Mouse (Mus musculus) T-helper 17 cell (primary cell): ENCODE measurements around the gene Ssh2.

ENCODE experiments used
- in situ Hi-C, 2 experiments: fragments of 300-600 bp; cut with MboI, MseI; formaldehyde crosslinking; loops; 1 replicate in 1 of 2; 2 replicates in 1 of 2; pipeline ENCODE4 v1.15.1; 2025; ENCODE audit warnings: high pct_unique_total_duplicates in 2 of 2

The Ssh2 gene

DNA sequence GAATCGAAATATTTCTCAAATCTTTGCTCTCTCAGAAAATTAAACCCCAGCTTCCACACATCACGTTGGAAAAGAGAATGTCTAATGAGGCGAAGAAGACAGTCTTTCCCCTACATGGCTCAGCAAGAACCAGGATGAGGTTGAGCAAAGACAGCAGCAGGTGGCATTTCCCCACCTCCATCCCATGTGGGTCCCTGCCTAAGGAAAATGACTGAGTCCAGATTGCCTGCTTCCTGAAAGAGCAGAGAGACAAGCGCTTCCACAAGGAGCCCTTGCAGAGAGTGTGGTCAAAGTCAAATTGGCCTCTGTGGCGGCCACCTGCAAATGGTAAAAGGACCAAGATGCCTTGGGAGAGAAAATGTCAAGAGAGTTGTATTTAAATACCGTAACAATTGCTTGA lies 274.4 kb downstream of the Ssh2 start:
- in situ Hi-C loops = loop anchor here in 1 of 2 experiments (5.0 to 10.0 kb wide), 2 partner anchors 117 to 1044 kb away; partner anchors contain the start of genes Ift20, Taok1 and Tnfaip1

DNA sequence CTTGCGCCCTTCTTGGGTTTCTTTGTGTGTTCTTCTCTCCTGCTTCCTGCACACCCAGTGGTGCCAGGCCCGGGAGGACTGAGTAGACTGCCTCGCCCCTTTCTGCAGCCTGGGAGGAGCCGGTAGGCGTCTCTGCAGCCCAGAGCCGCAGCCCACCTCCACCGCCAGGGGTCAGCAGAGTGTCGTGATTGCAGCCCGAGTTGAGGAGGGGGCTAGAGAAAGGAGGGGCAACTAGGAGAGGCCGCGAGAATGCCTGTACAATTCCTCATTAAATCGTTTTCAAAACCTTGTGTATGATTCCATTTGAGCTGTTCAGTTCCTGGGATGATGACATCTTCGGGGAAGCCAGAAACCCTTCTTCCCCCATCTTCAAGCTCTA lies 275.0 kb downstream of the Ssh2 start:
- in situ Hi-C loops = loop anchor here in 1 of 2 experiments (5.0 to 10.0 kb wide), 2 partner anchors 116 to 1044 kb away; partner anchors contain the start of genes Ift20, Taok1 and Tnfaip1

DNA sequence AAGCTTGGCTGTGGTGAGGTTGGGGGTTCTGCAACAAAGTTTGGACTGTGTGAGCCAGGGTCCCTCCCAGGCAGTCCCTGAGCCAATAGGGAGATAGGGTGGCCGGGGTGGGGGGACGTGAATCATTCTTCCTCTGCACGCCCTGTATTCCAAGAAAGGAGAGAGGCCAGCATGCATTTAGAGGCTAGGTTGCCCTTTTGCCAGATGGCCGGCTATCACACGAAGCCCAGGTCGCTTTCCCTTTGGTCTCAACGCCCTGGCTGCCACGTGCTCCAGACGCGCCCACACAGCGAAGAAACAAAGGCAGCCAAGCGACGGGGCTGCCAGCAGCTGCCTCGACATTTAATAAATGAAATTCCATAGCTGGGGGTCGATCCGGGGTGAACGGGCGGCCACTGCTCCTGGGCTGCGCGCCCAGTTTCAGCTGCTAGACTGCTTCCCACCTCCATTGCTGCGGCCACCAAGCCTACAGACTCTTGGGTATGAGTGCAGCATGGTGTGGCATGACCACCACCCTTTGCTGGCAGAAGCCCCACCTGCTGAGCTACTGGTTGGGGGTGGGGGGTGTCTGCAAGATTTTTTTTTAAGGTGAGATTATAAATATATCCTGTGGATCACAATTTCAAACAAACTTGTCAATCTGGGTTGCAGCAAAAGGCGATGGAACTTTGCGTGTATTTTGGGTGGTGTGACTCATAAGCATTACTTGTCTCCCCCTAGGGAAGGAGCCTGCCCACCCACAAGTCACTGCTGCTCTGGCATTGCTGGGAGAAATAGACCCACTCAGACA lies 275.6 kb downstream of the Ssh2 start:
- in situ Hi-C loops = loop anchor here in 1 of 2 experiments (5.0 to 10.0 kb wide), 2 partner anchors 116 to 1043 kb away; partner anchors contain the start of genes Ift20, Taok1 and Tnfaip1

DNA sequence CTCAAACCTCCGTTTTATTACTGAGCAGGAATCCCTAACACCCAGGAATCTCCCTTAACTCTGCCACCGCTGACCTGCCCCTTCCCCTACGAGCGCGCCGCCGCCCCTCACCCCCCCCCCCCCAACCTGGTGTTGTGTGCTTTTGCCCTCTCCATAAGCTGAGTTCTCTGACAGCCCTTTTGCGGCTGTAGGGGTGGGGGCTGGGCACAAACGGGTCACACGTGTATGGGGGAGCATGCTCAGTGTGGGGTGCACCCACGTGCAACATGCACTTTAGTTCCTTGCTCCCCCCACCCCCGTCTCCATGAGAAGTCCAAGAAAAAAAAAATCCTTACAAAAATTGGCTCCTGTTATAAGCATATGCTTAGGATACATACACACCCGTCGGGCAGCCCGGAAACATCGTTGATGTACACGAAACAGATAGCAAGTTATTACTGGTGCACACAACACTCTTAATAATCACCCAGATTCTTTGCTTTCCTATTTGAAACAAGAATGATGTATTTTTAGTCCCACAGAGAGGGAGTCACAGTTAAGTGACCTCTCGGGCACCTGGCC lies 276.3 kb downstream of the Ssh2 start:
- in situ Hi-C loops = loop anchor here in 1 of 2 experiments (5.0 to 10.0 kb wide), 2 partner anchors 115 to 1042 kb away; partner anchors contain the start of genes Ift20, Taok1 and Tnfaip1

DNA sequence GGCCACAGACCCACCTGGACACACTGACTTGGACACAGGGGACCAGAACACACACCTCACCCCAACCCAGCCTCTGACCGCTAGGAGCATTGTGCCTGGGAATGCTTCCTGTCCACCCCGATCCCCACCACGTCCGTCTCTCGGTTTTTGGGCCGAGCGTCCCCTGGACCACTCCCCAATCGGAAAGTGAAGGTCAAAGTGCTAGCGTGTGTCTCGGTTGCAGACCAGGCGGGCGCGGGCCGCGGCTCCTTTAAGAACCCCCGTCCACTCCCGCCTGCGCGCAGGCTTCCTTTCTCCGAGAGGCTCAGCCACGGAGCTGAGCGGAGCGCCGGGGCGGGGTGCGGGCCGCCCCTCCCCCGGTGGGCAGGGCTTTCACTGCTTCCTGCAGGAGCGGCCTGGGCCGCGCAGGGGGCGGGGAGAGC lies 276.8 kb downstream of the Ssh2 start:
- in situ Hi-C loops = loop anchor here in 1 of 2 experiments (5.0 to 10.0 kb wide), 2 partner anchors 114 to 1042 kb away; partner anchors contain the start of genes Ift20, Taok1 and Tnfaip1

DNA sequence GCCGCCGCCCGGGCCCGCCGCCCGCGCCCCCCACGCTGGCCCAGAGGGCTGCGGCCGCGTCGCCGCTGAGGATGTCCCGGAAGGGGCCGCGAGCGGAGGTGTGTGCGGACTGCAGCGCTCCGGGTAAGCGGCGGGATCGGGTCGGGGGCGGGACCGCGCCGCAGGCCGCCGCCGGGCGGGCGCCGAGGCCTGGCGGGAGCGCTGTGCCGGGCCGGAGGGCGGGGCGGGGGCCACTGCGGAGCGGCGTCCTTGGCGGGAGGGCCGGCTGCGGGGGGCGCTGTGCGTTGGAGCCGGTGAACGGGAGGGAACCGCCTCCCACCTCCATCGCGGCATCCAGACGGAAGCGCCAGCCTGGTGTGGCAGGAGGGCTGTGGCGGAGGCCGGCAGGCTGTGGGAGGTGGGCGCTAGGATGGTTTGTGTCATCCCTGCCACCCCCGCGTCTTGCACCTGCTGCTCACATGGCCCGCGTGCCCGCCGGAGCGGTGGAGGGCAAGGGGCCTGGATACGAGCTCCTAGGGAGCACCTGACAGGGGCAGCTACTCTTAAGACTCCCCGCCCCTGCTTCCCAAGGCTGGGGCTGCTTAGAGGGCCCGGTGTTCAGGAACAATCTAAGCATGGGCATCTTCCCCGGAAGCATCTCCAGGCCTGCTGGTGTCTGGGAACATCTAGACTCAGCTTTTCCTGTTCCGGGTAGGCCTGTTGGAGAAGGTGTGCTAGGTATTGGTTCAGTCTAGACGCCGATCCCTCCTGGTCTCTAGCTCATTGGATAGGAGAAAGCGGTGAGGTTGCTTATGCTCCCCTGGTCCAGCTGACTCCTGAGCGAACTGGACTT lies 277.6 kb downstream of the Ssh2 start, which contains the start of gene Git1:
Gene Git1, plus strand, starts transcription at position 51 of the 832 bp plus-strand sequence.
- in situ Hi-C loops = loop anchor here in 1 of 2 experiments (5.0 to 10.0 kb wide), 2 partner anchors 114 to 1041 kb away; partner anchors contain the start of genes Ift20, Taok1 and Tnfaip1

DNA sequence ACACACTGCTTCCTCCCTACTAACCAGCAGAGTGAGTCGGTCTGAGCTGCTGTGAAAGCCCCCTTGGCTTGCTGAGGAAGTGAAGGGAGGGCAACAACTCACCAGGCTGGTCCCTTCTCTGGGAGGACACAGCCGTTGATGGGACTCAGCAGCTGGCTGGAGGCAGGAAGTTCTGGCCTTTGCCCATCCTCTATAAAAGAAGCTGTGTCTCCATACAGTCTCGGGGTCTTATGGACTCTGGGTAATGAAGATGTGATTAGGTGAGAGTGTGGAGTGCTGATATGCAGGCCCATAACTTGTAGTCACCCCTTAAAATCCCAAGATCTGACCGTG lies 278.2 kb downstream of the Ssh2 start:
- in situ Hi-C loops = loop anchor here in 1 of 2 experiments (5.0 to 10.0 kb wide), 2 partner anchors 113 to 1040 kb away; partner anchors contain the start of genes Ift20, Taok1 and Tnfaip1

DNA sequence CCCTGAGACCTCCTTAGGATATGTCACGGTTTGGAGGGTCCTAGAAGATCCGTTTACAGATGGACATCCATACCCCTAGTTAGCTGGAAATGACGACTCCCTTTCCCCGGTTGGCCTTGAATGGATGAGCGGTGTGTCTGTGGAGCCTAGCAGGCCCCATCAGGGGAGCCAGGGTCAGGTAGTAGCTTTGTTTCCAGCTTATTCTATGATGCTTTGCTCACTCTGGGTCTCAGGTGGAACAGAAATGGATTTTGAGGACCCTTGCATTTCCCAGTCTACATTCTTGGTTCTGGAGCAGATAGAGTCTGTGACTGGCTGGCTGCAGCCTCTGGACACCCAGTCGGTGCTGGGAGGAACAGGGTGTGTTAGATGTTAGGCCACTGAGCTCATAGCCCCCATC lies 278.7 kb downstream of the Ssh2 start:
- in situ Hi-C loops = loop anchor here in 1 of 2 experiments (5.0 to 10.0 kb wide), 2 partner anchors 113 to 1040 kb away; partner anchors contain the start of genes Ift20, Taok1 and Tnfaip1

DNA sequence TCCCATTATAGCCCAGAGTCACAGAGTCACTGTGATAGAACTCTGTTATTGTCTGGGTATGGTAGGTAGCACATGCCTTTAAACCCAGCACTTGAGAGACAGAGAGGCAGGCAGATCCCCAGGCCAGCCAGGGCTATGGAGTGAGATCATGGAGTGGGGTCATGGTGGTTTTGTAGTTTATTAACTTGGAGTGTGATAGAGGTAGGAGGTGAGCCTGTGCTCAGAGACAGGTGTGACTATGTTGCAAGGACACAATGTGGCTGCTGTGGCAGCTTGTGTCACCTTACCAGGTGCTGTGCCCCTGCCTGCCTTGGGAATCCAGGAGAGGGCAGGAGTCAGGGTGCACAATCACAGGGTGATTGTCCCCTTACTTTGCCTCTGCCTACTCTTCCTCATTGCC lies 279.4 kb downstream of the Ssh2 start:
- in situ Hi-C loops = loop anchor here in 1 of 2 experiments (10.0 kb wide), 1 partner anchor 1039 kb away; the partner anchor contains the start of genes Ift20 and Tnfaip1

DNA sequence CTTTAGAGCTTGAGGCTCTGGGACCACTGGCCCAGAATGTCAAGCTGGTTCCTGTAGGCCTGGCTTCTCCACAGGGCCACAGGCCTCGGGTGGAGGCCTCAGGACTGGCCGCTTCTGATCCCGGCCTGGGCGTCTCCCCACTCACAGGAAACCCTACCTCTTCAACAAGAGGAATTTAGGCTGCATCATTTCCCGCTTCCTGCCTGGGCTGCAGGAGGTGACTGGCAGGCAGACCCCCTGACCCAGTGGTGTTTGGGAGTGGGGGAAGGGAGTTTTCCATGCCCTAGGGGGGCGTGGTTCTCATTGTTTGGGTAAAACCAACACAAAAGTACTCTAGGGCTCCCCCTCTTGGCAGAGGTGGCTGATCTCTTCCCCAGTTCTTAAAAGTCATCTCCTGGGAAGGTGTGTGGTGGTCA lies 281.3 kb downstream of the Ssh2 start:
- in situ Hi-C loops = loop anchor here in 1 of 2 experiments (10.0 kb wide), 1 partner anchor 1037 kb away; the partner anchor contains the start of genes Ift20 and Tnfaip1

DNA sequence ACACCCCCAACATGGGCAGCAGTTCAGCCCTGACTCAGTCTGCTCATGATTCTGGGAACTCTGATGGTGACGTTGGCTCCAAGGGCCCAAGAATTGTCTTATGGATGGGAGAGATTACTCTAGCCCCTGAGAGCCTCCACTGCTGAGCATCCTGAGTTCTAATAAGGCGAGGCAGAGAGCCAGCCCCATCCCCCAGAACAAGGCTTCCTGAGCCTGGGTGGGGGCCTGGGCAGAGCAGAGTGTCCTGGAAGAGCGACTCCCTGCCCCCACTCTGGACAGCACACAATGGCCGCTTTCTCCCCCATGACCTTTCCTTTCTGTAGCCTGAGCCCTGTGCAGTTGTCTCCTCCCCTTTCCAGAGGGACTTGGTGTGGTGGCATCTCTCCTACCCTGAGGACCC lies 281.8 kb downstream of the Ssh2 start:
- in situ Hi-C loops = loop anchor here in 1 of 2 experiments (10.0 kb wide), 1 partner anchor 1037 kb away; the partner anchor contains the start of genes Ift20 and Tnfaip1

DNA sequence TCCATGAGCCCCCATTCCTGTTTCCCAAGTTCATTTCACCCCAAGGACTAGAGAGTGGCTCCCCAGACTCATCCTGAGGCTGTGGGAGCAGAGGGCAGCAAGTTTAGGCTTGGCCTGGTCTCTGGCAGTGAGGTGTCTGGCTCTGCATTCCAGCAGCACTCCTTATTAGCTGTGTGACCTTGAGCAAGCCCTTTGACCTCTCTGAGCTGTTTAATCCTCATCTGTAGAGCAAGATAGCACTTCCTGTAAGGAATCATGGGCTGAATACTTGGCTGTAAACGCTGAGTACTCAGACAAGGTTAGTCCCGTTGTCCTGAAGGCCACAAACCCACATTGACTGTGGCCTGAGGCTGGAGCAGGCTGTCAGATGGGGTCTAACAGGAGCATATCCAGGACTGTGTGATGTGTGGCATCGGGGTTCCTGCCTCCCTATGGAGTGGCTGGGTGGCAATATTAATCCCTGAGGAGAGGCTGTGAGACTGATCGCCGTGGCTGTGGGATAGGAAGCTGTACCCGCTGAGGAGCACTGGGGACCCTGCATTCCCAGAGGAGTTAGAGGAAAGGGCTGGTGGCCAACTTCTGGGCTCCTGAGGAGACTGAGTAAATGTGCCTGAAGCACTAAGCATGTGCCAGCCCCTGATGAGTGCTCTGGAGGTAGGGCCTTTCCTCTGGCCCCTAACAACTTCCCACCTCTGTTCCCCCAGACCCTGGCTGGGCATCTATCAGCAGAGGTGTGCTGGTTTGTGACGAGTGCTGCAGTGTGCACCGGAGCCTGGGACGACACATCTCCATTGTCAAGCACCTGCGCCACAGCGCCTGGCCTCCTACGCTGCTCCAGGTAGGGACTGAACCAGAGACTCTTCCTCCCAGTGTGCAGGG lies 282.4 kb downstream of the Ssh2 start:
- in situ Hi-C loops = loop anchor here in 1 of 2 experiments (10.0 kb wide), 1 partner anchor 1036 kb away; the partner anchor contains the start of genes Ift20 and Tnfaip1

DNA sequence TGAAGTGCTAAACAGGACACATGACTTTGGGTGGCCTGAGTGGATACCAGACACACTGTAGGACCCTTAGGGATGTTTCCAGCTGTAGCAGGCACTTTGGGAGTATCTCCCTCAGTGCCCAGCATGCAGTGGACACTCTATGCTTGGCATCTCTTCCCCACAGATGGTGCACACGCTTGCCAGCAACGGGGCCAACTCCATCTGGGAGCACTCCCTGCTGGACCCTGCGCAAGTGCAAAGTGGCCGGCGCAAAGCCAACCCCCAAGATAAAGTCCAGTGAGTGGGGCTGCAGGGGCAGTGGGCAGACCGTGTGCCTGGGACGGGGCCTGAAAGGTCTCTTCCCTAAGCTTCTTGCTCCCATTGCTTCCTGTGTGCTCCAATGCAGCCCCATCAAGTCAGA lies 283.3 kb downstream of the Ssh2 start:
- in situ Hi-C loops = loop anchor here in 1 of 2 experiments (10.0 kb wide), 1 partner anchor 1035 kb away; the partner anchor contains the start of genes Ift20 and Tnfaip1

DNA sequence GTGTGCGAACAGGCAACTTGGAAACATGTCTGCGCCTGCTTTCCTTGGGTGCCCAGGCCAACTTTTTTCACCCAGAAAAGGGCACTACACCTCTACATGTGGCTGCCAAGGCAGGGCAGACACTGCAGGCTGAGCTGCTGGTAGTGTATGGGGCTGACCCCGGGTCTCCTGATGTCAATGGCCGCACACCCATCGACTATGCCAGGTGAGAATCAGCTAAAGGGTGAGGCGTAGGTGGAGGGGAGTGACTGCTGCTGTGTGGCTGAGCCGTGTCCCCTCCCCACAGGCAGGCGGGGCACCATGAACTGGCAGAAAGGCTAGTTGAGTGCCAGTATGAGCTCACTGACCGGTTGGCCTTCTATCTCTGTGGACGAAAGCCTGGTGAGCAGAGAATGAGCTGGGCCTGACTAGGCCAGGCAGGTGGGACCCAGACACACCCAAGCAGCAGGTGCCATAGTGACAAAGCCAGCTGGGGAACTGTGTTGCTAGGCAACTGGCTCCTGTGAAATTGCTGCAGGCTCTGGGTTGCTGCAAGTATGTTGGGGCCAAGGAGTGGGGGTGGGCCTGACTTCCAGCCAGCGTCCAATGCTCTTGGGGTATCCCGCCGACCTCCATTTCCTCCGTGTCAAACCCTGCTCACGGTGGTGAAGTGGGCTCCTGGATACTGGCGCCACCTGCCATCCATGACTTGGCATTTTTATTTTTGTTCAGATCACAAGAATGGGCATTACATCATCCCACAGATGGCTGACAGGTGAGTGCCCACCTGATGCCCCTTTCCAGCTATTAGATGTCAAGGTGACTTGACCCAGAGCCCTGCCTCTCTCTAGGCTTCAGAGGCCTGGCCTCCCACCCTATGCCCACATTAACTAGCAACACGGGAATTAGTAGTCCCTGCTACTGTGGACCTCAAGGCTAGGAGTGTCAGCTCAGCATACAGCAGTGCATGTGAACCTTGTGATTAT lies 284.6 kb downstream of the Ssh2 start:
- in situ Hi-C loops = no loop called here

DNA sequence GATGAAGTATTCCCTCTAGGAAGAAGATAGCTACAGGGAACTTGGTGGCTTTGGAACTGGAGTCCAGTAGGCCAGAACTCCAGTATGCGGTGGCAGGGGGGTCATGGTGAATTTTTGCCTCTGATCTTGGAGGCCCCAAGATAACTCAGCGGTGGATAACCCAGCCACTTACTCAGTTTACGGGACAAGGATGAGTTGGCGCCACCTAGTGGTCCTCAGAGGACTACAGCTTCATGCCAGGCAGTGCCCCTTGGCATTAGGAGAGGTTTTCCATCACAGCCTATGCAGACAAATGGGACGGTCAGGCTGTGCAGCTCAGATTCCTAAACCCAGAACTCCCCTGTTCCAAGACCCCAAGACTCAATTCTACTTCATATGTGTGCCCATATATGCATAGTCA lies 285.3 kb downstream of the Ssh2 start:
- in situ Hi-C loops = no loop called here

DNA sequence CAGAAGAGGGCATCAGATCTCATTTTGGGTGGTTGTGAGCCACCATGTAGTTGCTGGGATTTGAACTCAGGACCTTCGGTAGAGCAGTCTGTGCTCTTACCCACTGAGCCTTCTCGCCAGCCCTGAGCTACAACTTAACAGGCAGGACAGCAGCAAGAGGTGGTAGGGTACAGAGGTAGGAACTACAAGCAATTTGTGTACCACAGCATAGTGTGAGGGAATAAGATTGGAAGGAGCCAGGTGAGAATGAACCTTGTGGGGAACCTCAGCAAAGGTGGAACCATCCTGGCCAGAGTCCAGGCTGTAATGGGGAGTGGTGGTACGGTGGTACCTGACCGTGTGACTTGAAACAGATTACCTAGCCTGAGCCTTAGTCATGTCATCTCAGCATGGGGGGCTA lies 285.9 kb downstream of the Ssh2 start:
- in situ Hi-C loops = no loop called here

DNA sequence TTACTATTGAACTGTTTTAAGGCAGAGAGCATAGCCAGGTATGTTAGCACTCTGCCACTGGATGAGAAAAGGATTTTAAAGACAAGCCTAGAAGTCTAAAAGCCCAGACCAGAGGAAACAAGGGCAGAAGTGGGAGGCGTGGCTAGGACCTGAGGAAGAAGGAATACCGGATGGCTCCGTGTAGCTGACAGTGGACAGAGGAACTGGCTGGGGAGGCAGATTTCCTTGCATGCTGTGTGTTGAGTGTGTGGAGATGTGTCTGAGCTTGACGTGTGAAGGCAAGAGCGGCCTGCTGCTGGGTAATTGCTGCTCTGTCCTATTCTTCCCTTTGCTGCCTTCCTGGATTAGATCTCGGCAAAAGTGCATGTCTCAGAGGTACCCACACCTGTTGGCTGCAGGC lies 286.4 kb downstream of the Ssh2 start:
- in situ Hi-C loops = no loop called here

DNA sequence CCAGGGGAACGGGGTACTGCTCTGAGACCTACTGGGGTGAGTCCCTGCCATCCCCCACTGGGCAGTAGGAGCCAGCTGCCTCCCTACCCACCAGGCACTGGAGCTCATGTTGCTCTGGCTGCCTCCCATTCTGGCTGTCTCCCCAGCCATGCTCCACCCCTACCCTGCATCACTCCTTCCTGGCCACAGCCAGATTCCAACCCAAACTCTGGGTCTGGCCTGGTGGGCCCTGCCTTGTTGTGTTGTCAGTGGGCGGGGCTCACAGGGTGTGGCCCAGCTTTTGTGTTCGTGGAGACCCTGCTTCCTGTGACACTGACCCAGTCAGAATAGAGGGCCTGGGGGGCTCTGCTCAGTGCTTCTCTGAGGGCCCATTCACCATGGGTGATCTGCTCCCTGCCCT lies 287.4 kb downstream of the Ssh2 start:
- in situ Hi-C loops = no loop called here

DNA sequence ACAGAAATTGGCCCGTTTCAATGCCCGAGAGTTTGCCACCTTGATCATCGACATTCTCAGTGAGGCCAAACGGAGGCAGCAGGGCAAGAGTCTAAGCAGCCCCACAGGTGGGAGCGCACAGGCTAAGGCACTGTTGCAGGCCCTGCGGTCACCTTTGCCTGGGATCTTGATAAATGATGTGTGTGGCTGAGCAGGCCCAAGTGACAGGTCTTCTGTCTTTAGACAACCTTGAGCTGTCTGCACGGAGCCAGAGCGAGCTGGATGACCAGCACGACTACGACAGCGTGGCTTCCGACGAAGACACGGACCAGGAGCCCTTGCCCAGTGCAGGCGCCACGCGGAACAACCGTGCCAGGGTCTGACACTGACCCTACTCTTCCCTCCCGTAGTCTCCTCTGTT lies 288.3 kb downstream of the Ssh2 start:
- in situ Hi-C loops = no loop called here
